Mouse (Mus musculus) brain, embryonic 14.5 days (tissue): Measurements from ENCODE around the gene Rnf182. TPM values are rescaled to one million over a fixed set of nuclear protein-coding genes. Genes with fewer than 3 reads are reported as not detected.

ENCODE experiments used
- DNase-seq: peaks from one replicate; pipeline ENCODE4 v3.0.0-alpha.2; 2011; ENCODE audit warnings: low read depth
- CTCF ChIP-seq: fragments of 200-500 bp; IDR thresholded peaks from 2 replicates; pipeline ENCODE4 v1.5.1; 2012; ENCODE audit warnings: inconsistent platforms, mild to moderate bottlenecking, moderate library complexity, borderline replicate concordance; ENCODE audit not compliant: insufficient read depth, insufficient read length; ENCODE audit errors: extremely low read depth
- POLR2A ChIP-seq: fragments of 200-500 bp; IDR thresholded peaks from 2 replicates; pipeline ENCODE4 v1.6.1; 2012; ENCODE audit warnings: mild to moderate bottlenecking, inconsistent platforms, borderline replicate concordance; ENCODE audit not compliant: poor library complexity, insufficient read depth, insufficient read length, severe bottlenecking; ENCODE audit errors: extremely low read depth
- polyA plus RNA-seq: library from polyadenylated mRNA; depleted of rRNA; stranded (reverse); fragments of >200 nt; gene quantifications from 2 replicates; pipeline ENCODE4 v1.2.3, GENCODE M21; 2012; rRNA removed

The Rnf182 gene
- polyA plus RNA-seq, 1 experiment, result 26.8 TPM

DNA sequence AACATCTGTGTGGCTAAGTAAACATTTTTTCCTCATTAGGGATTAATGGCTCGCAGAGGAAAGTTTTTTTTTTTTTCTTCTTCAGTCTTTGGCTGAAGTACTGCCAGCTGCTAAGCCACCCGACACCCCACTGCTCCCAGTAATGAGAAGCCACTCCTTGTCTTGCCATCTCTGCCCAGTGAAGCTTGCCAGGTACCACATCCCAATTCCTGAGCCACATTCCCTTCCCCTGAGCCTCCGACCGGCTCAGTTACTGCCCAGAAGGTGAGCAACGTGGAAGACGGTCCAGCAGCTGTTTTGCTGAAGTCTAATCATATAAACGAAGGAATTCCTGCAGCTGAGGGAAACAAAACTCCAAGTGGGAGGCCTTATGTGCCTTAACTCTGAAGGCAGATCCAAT is 88.0 kb downstream of the Rnf182 start:
- no peak for TF ChIP-seq POLR2A
- TF ChIP-seq CTCF, result no peak
- DNase-seq, result peak; percentile 55

DNA sequence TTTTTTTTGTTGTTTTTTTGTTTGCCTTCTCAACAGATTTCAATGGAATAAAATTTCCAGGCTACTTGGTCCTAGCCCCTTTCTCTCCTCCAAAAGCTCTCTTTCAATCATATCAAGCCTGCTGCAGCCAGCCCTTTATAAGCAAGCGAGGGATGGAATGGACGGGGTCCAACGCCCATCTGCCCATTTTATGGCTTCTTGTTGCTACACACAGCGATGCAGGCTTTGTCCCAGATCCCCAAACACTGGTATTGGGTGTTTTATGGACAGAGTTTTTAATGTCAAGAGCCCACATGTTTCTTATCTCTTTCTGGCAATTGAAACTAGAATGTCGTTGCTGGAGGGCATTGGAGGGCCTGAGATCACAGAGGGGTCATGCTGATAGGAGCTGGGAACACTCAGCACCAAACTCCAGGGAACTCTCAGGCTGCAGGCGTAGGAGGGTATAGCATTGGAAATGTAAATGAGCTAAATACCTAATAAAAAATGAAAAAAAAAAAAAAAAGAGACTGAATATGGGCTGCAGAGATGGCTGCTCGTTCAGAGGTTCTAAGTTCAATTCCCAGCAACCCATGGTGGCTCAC is 89.1 kb downstream of the Rnf182 start:
- DNase-seq, result peak; percentile 57
- no peak for TF ChIP-seq CTCF
- TF ChIP-seq POLR2A, result no peak

DNA sequence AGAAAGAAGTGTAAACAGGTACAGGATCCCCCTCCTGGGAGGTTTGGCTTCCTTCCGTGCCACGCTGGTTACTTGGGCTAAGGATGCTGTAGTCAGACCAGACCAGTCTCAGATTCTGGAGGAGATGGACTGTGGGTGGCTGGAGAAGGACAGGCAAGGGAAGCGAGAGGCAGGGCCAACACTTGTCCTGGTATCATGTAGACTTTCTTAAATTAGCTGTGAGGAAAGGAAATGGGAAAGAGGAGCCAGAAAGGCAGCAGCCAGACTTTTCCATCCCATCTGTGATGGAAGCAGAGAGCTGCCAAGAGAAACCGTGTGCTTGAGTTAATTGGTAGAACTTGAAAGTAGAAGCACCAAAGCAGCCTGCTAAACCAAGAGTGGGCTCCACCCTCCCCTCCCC is 90.9 kb downstream of the Rnf182 start:
- no peak for TF ChIP-seq CTCF
- TF ChIP-seq POLR2A, result no peak
- DNase-seq, result peak; percentile 80

DNA sequence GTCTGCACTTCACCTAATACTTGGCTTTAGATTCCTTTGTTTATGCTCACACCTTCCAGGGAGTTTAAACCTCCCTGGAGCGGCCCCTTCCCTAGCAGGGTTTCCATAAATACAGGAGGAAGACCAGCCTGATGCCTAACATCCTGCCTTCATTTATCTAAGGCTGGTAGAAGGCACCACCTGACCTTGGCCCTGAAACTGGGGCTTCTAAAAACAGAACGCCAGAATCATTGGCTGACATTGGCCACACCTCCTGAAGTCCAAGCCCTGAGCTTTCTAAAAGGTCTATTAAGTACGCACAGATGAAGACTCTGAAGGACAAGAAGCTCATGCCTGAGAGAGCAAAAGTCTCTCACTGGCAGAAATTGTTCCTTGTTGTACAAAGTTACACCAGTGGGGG is 94.0 kb downstream of the Rnf182 start:
- DNase-seq, result no peak
- no peak for TF ChIP-seq POLR2A
- TF ChIP-seq CTCF, result no peak

DNA sequence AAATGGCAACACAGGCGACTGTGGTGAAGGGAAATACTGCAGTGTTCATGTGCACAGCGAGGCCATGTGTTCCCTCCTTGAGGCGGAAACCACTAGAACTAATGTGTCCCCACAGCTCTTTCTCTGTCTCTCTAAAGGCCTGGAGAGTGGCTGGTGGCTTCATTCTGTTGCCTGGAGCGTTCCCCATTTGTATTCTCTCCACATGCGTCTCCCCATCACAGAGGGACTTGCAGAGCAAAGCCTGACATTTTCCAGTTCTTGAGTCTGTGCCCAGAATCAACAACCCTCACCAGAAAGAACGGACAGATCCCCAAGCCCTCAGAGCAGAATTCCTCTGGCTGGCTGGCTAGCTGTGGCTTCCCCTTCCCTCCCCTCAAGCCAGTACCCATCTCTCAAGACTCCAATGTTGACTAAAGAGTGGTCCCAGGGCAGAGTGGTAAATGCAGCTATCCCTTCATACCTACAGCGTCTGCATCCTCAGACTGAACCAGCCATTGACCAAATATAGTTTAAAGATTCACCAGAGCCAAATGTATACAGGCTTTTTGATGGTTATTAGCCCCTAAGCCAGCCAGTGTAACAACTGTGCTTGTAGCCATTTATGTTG is 96.3 kb downstream of the Rnf182 start:
- no peak for TF ChIP-seq CTCF
- TF ChIP-seq POLR2A, result no peak
- peak; percentile 88 for DNase-seq

DNA sequence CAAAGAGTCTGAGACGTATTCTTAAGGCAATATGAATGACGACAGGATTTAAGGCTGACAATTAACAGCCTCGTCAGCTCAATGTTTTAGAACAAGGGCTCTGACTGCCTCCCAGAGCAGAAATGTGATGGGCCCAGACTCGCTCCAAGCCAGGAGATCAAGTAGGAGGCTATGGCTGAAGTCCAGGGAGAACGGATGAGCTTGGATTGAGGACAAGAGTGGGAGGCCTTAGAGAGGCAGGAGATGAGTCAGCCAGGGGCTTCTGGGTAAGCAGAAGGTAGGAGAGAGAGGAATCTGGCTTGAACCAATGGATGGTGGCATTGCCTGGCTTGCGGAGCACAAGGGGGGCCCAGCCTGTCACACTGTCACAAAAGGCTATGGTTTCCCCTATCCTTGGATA is 99.2 kb downstream of the Rnf182 start:
- DNase-seq, result no peak
- TF ChIP-seq CTCF (no peak), POLR2A (no peak)

DNA sequence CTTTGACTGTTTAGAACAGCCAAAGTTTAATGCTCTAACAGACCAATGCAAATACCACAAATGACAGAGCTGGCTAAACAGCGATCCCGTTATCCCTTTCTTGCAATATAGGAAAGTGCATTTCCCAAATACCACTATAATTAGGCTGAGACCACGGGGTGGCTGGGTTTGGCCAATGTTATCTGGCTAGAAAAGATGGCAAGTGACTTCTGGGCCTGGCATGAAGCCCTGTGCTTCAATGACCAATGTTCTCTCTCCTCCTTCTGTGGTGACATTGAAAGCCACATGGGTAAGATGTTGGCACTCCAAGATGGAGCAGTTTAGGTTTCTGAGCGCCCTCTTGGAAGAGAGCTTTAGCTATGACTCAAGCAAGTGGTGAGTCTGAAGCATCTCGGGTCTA is 100.0 kb downstream of the Rnf182 start:
- TF ChIP-seq POLR2A (no peak), CTCF (no peak)
- DNase-seq, result no peak

DNA sequence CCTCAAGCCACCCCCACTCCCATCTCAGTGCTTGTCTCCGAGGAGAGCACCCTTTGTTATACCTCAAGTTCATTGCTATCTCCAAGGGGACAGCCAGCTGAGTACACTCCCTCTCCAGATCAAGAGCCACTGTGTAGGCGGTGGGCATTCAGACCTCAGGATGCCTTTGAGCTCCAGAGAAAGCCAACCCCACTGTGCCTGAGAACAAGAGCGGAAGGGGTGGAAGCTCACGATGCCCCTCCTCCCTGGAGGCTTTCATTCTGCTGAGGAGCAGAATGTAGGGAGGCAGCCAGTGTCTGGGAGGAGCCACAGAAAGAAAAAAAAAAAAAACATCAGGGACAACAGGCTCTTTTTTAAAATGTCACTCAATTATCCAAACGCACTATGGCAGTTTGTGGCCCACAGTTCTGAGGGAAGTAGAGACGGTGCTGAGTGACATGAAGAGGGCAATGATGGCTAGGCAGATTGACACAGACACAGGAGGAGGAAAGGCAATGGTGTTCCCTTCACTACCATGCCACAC is 101.1 kb downstream of the Rnf182 start:
- DNase-seq, result peak; percentile 45
- TF ChIP-seq POLR2A (no peak), CTCF (no peak)

DNA sequence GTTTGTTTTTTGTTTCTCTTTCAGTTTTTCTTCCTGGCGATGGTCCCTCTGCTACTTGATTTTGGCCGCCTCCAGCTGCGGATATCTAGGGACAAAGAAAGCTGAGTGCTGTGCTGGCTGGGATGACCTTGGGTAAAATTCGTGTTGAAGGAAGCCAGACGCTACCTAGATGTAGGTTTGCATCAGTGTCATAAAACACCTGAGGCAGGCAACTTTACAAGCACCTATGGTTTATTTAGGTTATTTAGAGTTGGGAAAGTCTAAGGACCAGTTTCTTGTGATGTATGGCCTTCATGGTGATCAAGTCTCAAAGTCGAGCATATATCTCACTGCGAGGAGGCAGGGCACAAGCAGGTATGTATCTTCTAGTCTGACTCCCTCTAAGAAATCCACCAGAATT is 102.7 kb downstream of the Rnf182 start:
- TF ChIP-seq CTCF, result no peak
- no peak for TF ChIP-seq POLR2A
- DNase-seq, result no peak

DNA sequence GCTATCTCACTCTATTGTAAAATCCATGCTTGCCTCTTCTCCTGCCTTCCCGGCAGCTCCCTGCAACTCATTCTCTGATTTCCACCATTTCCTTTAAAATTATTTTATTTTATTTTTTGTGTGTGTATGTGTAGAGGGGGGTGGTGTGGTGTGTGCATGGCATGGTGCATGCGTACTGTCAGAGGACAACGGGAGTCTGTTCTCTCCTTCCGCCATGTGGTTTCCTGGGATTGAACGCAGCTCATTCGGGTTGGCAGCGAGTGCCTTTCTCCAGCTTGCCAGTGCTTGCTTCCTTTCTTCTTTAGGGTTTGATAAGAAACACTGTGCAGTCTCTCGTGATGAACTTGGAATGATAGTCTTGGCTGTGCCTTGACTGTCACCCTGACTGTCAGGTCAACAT is 105.0 kb downstream of the Rnf182 start:
- DNase-seq, result peak; percentile 56

More for the DNA sequence above, 105.0 kb downstream of the Rnf182 start:
- TF ChIP-seq POLR2A (no peak), CTCF (no peak)

Other genes with a start within 250 kb of the Rnf182 start
- gene Nol7, start 217.3 kb upstream of the Rnf182 start, polyA plus RNA-seq, result 94.7 and 102 TPM in 2 replicates
- 42.6 and 49.5 TPM in 2 replicates for gene Ranbp9, start 134.4 kb upstream of the Rnf182 start, polyA plus RNA-seq
- gene Mcur1, start 55.5 kb upstream of the Rnf182 start, polyA plus RNA-seq, result 9.2 and 10.0 TPM in 2 replicates
- gene Cd83, start 169.1 kb downstream of the Rnf182 start, polyA plus RNA-seq, result 5.9 and 9.8 TPM in 2 replicates